Mouse (Mus musculus) thymus, adult 2 months (tissue): ENCODE measurements around the gene Tubg1. TPM values are rescaled to one million over a fixed set of nuclear protein-coding genes. Genes with fewer than 3 reads are reported as not detected.
A peak's percentile ranks its signal among the peaks of the same experiment; 100 is the strongest.
"Not testable (repeated sequence)": the region's sequence is repeated elsewhere in the genome, so short reads cannot be mapped to it uniquely, and the experiment has no call there.

Experiments used
- DNase-seq: peaks from one replicate; pipeline ENCODE4 v3.0.0; 2021
- H3K27ac ChIP-seq: fragments of 200-500 bp; 2 replicates; pipeline ENCODE4 v1.5.1; 2012; ENCODE audit warnings: low read length, control low read depth; ENCODE audit not compliant: control insufficient read depth, insufficient read depth
- H3K27me3 ChIP-seq: fragments of 200-500 bp; 2 replicates; pipeline ENCODE4 v1.6.1; 2012; ENCODE audit warnings: mild to moderate bottlenecking, low read length, moderate library complexity, mixed read lengths; ENCODE audit not compliant: control insufficient read depth, insufficient read depth
- H3K36me3 ChIP-seq: fragments of 200-500 bp; 2 replicates; pipeline ENCODE4 v1.6.1; 2012; ENCODE audit warnings: mild to moderate bottlenecking, low read length, moderate library complexity; ENCODE audit not compliant: control insufficient read depth, insufficient read depth
- H3K4me1 ChIP-seq: fragments of 200-500 bp; replicated peaks from 2 replicates; pipeline ENCODE4 v1.6.1; 2012; ENCODE audit warnings: low read length; ENCODE audit not compliant: control insufficient read depth, insufficient read depth
- H3K4me3 ChIP-seq: fragments of 200-500 bp; 2 replicates; pipeline ENCODE4 v1.5.1; 2012; ENCODE audit warnings: mild to moderate bottlenecking, low read length, control low read depth, moderate library complexity; ENCODE audit not compliant: control insufficient read depth, insufficient read depth
- CTCF ChIP-seq: fragments of 200-500 bp; IDR thresholded peaks from 2 replicates; pipeline ENCODE4 v1.5.1; 2012; ENCODE audit warnings: mild to moderate bottlenecking, control low read depth, low read length, moderate library complexity, borderline replicate concordance; ENCODE audit not compliant: control insufficient read depth, poor library complexity, insufficient read depth; ENCODE audit errors: extremely low read depth
- POLR2A ChIP-seq: fragments of 200-500 bp; IDR thresholded peaks from 2 replicates; pipeline ENCODE4 v1.6.1; 2012; ENCODE audit warnings: mild to moderate bottlenecking, low read length, control low read depth, moderate library complexity; ENCODE audit not compliant: control insufficient read depth, poor library complexity, insufficient read depth; ENCODE audit errors: extremely low read depth
- WGBS: fragments of 180-500 bp; shearing (Covaris S2); methylation state at CpG from one replicate; pipeline ENCODE4 v1.1.7; 2018; 5-methylcytosine and 5-hydroxymethylcytosine counted together
- polyA plus RNA-seq: library from polyadenylated mRNA; depleted of rRNA; stranded (reverse); fragments of >200 nt; gene quantifications from 2 replicates; pipeline ENCODE4 v1.2.3, GENCODE M21; 2012

Tubg1 gene
- polyA plus RNA-seq, 1 experiment: 50.3 TPM

DNA sequence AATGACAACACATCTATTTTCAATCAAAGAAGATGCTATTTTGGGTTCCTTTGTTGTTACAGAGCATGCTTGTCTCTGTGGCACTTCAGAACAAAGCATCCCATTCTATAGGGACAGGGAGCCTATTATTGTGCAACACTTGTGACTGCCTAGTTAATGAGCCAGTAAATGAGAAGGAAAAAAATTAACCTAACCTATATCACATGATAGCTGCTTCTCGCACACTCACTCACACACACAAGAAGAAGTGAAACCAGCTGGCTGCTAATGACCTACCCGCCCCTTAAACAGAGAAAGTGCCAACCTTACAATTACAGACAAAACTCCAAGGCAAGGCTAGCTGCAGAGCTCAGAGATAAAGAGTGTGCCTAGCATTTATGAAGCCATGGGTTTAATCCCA, 4.2 kb upstream of the Tubg1 start:
- H3K4me3 ChIP-seq: no peak overlapping the region
- H3K27ac ChIP-seq: no peak overlapping the region
- H3K4me1 ChIP-seq: peaks cover 8% of the 10 kb centered on the region
- TF ChIP-seq CTCF: no peak
- no peak for TF ChIP-seq POLR2A
- 81% methylated on average over 2 of the region's 2 CpGs for WGBS
- no peak for DNase-seq
- H3K36me3 ChIP-seq: peaks cover 5% of the 10 kb centered on the region; the same call in 1 of the 2 replicates
- no peaks in the 10 kb centered on the region for H3K27me3 ChIP-seq

DNA sequence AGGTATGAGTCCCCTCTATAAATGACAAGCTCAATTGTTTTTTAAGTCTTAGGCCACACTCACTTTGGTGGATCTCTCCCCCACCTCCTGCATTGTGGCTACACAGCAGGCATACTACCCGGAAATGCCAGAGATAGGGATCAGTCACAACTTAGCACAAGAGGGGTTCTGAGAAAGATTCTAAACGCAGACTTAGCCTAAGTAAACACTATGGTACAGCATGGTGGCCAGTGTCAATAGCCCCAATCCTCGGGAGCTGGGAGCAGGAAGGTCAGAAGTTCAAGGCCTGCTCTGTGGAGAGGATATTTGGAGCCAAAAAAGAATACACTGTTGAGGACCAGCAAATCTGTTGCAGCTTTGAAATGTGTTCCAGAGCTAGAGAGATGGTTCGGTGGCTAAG, 1.6 kb upstream of the Tubg1 start:
- H3K4me1 ChIP-seq: peaks cover 12% of the 10 kb centered on the region
- no peak for DNase-seq
- peak overlapping the region; percentile 3; the same call in 1 of the 2 replicates for H3K27ac ChIP-seq
- no peaks in the 10 kb centered on the region; the same call in 1 of the 2 replicates for H3K36me3 ChIP-seq
- 26% methylated on average over 4 of the region's 4 CpGs for WGBS
- H3K27me3 ChIP-seq: no peaks in the 10 kb centered on the region
- TF ChIP-seq POLR2A (no peak), CTCF (no peak)
- no peak overlapping the region for H3K4me3 ChIP-seq

DNA sequence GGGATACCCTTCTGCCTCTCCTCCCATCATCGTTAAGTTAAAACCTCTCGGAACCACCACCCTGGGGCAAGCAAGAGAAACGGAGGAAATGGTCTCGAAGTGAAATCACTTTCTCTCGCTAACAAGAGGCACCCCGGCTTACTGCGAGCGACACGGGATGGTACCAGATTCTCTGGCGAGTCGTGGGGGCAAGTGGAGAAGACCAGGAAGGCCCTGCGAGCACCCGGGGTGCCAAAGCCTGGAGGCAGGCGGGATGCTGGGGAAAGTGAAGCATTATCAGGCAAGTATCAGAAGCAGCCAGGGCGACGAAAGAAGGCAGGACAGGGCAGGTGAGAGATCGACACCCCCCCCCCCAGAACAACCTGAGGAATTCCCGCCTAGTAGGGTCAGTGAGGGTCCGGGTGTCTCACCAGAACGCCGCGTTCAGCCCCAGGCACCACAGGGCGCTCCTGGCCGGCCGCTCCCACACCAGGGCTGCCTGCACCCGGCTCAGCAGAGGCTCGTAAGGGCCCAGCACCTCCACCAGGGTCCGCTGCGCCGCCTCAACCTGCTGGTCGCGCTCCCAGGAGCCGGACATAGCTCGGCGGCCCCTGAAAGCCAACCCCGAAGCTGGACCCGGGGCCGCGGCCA, 492 bp upstream of the Tubg1 start:
- under 1% methylated on average over 39 of the region's 39 CpGs for WGBS
- Histone ChIP-seq H3K4me1 (peaks cover 12% of the 10 kb centered on the region), H3K36me3 (no peaks in the 10 kb centered on the region; the same call in 1 of the 2 replicates), H3K4me3 (peak overlapping the region; percentile 68), H3K27ac (peak overlapping the region; percentile 7; the same call in 1 of the 2 replicates), H3K27me3 (no peaks in the 10 kb centered on the region)
- TF ChIP-seq POLR2A: no peak
- TF ChIP-seq CTCF: no peak
- DNase-seq: no peak

DNA sequence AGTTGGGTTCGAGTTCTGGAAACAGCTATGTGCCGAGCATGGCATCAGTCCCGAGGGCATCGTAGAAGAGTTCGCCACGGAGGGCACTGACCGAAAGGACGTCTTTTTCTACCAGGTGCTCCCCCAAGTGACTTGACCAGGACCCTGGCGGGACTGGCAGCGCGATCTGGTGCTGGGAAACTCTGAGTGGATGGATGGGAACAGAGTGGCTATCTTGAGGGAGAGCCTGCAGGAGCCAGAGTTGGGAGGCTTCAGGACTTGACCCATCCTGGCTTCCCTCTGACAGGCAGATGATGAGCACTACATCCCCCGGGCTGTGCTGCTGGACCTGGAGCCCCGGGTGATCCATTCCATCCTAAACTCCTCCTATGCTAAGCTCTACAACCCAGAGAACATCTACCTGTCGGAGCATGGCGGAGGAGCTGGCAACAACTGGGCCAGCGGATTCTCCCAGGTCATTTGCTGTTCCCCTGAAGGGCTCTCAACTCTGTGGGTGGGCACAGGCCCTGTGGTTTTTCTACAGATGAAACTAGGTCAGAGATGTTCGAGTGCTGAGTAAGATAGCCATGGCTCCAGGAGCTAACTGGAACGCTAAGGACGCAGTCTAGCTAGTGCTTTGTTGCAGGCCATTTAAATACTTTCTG, 929 bp downstream of the Tubg1 start:
- peaks cover 5% of the 10 kb centered on the region for H3K36me3 ChIP-seq
- TF ChIP-seq POLR2A (no peak), CTCF (no peak)
- no peak for DNase-seq
- no peak overlapping the region for H3K27ac ChIP-seq
- peaks cover 12% of the 10 kb centered on the region for H3K4me1 ChIP-seq
- 27% methylated on average over 19 of the region's 19 CpGs for WGBS
- peak overlapping the region; percentile 63 for H3K4me3 ChIP-seq
- no peaks in the 10 kb centered on the region for H3K27me3 ChIP-seq

DNA sequence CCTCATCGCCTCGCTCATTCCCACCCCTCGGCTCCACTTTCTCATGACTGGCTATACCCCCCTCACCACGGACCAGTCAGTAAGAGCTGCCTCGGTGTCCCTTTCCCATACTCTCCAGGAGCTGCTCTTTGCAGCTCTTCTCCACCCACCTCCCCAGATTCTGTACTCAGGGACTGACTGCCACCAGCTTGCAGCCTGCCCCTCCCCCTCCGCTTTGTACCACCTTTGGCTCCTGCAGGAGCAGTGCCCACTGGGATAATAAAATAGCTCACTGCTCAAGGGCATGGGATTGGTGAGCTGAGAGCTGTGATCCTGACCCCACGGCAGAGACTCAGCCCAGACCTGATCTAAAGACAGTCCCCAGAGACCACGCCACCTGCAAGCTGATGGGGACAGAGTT, 4.8 kb downstream of the Tubg1 start:
- H3K27ac ChIP-seq, H3K27me3 ChIP-seq, H3K4me3 ChIP-seq, DNase-seq, H3K4me1 ChIP-seq: not testable (repeated sequence)
- WGBS: 98% methylated on average over 8 of the region's 8 CpGs
- H3K36me3 ChIP-seq: peaks cover 12% of the 10 kb centered on the region

DNA sequence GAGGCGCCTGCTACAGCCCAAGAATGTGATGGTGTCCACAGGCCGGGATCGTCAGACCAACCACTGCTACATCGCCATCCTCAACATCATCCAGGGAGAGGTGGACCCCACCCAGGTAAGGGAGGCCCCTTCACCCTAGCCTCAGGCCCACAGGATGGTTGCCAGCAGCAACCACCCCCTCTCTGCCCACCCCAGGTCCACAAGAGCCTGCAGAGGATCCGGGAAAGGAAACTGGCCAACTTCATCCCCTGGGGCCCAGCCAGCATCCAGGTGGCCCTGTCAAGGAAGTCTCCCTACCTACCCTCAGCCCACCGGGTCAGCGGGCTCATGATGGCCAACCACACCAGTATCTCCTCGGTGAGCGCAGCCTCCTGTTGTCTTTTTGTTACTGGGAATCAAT, 5.3 kb downstream of the Tubg1 start:
- 98% methylated on average over 9 of the region's 9 CpGs for WGBS
- H3K4me1 ChIP-seq, H3K27me3 ChIP-seq, DNase-seq, H3K4me3 ChIP-seq, H3K27ac ChIP-seq: not testable (repeated sequence)
- H3K36me3 ChIP-seq: peaks cover 12% of the 10 kb centered on the region

DNA sequence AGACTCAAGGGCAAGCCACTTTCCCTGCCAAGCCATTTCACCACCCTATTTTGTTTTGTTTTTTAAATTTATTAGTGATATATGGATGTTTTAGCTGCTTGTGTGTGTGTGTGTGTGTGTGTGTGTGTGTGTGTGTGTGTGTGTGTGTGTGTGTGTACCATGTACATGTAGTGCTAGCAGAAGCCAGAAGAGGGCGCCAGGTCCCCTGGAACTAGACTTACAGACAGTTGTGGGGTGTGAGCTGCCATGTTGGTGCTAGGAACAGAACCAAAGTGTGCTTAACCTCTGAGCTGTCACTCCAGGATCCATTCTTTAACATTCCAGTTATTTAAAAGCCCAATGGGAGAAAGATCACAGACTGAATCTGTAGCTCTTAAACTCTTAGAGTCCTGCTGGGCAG, 7.3 kb downstream of the Tubg1 start:
- no peak overlapping the region for H3K4me3 ChIP-seq
- WGBS: 100% methylated on average over 1 of the region's 1 CpGs
- TF ChIP-seq POLR2A (no peak), CTCF (no peak)
- no peak for DNase-seq
- peaks cover 12% of the 10 kb centered on the region for H3K36me3 ChIP-seq
- 0 out of 2 replicates have a peak, but pooled peaks cover 2% of the 10 kb centered on the region for H3K4me1 ChIP-seq
- H3K27ac ChIP-seq: no peak overlapping the region
- no peaks in the 10 kb centered on the region for H3K27me3 ChIP-seq
